Mouse (Mus musculus) stomach, embryonic 16.5 days (tissue): ENCODE data around the gene Tfcp2. TPM values are rescaled to one million over a fixed set of nuclear protein-coding genes. Genes with fewer than 3 reads are reported as not detected.

Experiments used
- ATAC-seq: fragments of 200-750 bp; cut with Nextera tagmentation; 2 replicates; pipeline ENCODE4 v1.8.0; 2017; ENCODE audit warnings: moderate number of reproducible peaks, moderate TSS enrichment; ENCODE audit not compliant: insufficient read depth, low FRiP score
- H3K27ac ChIP-seq: fragments of 300-500 bp; sonication (generic); 2 replicates; pipeline ENCODE4 v1.5.1; 2014; ENCODE audit warnings: low read length
- H3K27me3 ChIP-seq: fragments of 300-500 bp; sonication (generic); 2 replicates; pipeline ENCODE4 v1.6.1; 2014; ENCODE audit warnings: low read length, control low read depth, mixed read lengths; ENCODE audit not compliant: control insufficient read depth, insufficient read depth
- H3K36me3 ChIP-seq: fragments of 300-500 bp; sonication (generic); 2 replicates; pipeline ENCODE4 v1.6.1; 2014; ENCODE audit warnings: low read length; ENCODE audit not compliant: control insufficient read depth, insufficient read depth
- H3K4me1 ChIP-seq: fragments of 300-500 bp; sonication (generic); 2 replicates; pipeline ENCODE4 v1.6.1; 2014; ENCODE audit warnings: low read length, control low read depth, mixed read lengths; ENCODE audit not compliant: control insufficient read depth, insufficient read depth
- H3K4me2 ChIP-seq: fragments of 300-500 bp; sonication (generic); 2 replicates; pipeline ENCODE4 v1.6.1; 2014; ENCODE audit warnings: low read depth, low read length, mixed read lengths
- H3K4me3 ChIP-seq: fragments of 300-500 bp; sonication (generic); replicated peaks from 2 replicates; pipeline ENCODE4 v1.5.1; 2014; ENCODE audit warnings: mild to moderate bottlenecking, low read length
- H3K9ac ChIP-seq: fragments of 300-500 bp; sonication (generic); 2 replicates; pipeline ENCODE4 v1.6.1; 2014; ENCODE audit warnings: low read length
- H3K9me3 ChIP-seq: fragments of 300-500 bp; sonication (generic); replicated peaks from 2 replicates; pipeline ENCODE4 v1.6.1; 2016; ENCODE audit warnings: low read length, control low read depth; ENCODE audit not compliant: control insufficient read depth
- WGBS: fragments of 180-500 bp; shearing (Covaris S2); extraction: QIAGEN DNeasy Blood & Tissue Kit; methylation state at CpG from one replicate; pipeline ENCODE4 v1.1.7; 2014; 5-methylcytosine and 5-hydroxymethylcytosine counted together
- polyA plus RNA-seq: library from polyadenylated mRNA; unstranded; fragments of >200 nt; fragmentation: Nextera tagmentation; extraction: Ambion mirVana; gene quantifications from 2 replicates; pipeline ENCODE4 v1.2.1, GENCODE M21; 2015

The Tfcp2 gene
- polyA plus RNA-seq, 1 experiment from 2014 or later = 20.0 TPM

DNA sequence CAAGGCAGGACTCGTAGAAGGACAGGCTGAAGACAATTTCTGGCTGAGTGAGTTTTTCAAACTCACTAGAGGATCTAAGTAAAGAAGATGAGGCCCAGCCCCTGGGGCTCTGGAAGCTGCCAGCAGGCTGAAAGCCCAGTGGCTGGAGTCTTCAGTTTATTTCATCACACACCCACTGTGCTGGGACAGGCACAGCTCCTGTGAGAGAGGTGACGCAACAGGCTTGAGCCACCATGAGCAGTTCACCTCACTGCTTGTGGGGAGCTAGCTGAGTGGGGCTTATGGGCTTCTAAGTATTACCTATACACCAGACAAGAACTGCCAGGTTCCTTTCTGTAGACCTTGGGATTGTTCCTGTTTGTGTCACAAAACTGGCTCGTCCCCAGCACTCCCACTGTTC lies 66.2 kb downstream of the Tfcp2 start:
- Histone ChIP-seq H3K27ac (no peak overlapping the region), H3K4me2 (no peak overlapping the region), H3K27me3 (no peaks in the 10 kb centered on the region), H3K9me3 (no peaks in the 10 kb centered on the region), H3K4me1 (peaks cover 16% of the 10 kb centered on the region), H3K4me3 (no peak overlapping the region), H3K36me3 (0 out of 2 replicates have a peak, but pooled peaks cover 3% of the 10 kb centered on the region), H3K9ac (no peak overlapping the region)
- 72% methylated on average over 3 of the region's 3 CpGs for WGBS
- ATAC-seq = no peak

DNA sequence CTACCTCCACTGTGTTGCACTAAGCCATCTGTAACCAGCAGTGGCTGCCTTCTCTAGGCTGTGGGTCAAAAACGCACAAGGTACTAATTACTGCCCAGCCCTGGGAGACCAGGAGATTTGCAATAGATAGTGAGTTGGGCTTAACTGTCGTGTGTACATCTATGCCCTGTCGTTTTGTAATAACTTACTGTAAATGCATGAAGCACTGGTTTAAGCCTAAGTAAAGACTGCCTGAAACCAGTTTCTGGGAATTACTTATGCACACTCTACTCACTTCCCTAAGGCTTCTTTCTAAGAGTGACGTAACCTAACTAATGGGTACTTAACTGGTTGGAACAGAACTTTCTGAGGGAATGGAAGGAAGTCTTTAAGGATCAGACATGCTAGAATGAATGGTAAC lies 72.9 kb downstream of the Tfcp2 start:
- Histone ChIP-seq H3K4me1 (no peaks in the 10 kb centered on the region), H3K4me2 (no peak overlapping the region), H3K27ac (no peak overlapping the region), H3K27me3 (no peaks in the 10 kb centered on the region), H3K9me3 (no peaks in the 10 kb centered on the region), H3K9ac (no peak overlapping the region), H3K36me3 (peaks cover 5% of the 10 kb centered on the region; the same call in 1 of the 2 replicates), H3K4me3 (no peak overlapping the region)
- 79% methylated on average over 4 of the region's 4 CpGs for WGBS
- no peak for ATAC-seq

DNA sequence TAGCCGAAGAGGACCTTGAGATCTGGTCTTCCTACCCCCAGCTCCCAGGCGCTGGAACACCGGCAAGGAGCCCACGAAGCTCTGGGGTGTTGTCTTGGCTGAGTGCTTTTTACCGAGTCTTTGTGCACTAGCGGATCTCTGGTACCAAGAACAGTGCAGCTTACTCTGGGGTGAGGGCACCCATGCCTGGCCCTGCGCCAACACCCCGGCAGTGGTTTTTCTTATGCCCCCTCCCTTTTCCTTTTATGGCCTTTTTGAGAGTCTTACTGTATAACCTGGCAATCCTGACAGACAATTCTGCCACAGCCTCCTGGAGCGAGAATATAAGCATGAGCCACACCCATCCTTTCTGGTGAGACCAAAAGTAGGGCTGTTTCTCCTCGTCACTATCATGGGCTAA lies 73.5 kb downstream of the Tfcp2 start:
- no peaks in the 10 kb centered on the region for H3K4me1 ChIP-seq
- H3K4me3 ChIP-seq = no peak overlapping the region
- WGBS = 78% methylated on average over 10 of the region's 10 CpGs
- H3K4me2 ChIP-seq = no peak overlapping the region
- H3K36me3 ChIP-seq = peaks cover 5% of the 10 kb centered on the region; the same call in 1 of the 2 replicates
- no peak overlapping the region for H3K9ac ChIP-seq
- no peak for ATAC-seq
- H3K27ac ChIP-seq = no peak overlapping the region
- no peaks in the 10 kb centered on the region for H3K27me3 ChIP-seq
- H3K9me3 ChIP-seq = no peaks in the 10 kb centered on the region

DNA sequence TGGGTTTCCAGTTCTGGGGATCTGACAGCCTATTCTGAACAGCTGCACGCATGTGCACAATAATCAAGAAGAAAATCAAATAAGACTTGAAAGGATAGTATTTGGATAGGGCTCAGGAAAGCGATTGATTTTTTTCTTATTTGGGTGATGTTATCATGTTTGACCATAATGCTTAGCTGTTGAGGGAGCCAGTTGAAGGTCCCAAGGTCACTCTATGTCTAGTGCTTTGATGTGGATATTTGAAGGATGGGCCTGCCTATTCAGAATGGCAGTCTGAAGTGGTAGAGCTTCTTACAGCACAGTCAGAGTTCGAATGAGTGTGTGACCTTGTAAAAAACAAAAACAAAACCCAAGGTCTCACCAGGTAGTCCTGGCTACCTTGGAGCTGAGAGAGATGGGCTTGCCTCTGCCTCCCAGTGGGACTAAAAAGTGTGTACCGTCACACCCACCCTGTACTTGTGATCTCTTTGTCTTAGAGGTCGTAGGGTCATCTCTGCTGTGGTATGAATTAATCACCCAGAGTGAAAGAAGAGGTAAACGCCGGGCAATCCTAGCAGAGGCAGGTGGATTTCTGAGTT lies 77.8 kb downstream of the Tfcp2 start:
- Histone ChIP-seq H3K4me2 (no peak overlapping the region), H3K4me3 (no peak overlapping the region), H3K4me1 (peaks cover 9% of the 10 kb centered on the region), H3K36me3 (peaks cover 8% of the 10 kb centered on the region; the same call in 1 of the 2 replicates), H3K27ac (no peak overlapping the region), H3K27me3 (no peaks in the 10 kb centered on the region), H3K9me3 (no peaks in the 10 kb centered on the region), H3K9ac (no peak overlapping the region)
- 54% methylated on average over 7 of the region's 7 CpGs for WGBS
- no peak for ATAC-seq

DNA sequence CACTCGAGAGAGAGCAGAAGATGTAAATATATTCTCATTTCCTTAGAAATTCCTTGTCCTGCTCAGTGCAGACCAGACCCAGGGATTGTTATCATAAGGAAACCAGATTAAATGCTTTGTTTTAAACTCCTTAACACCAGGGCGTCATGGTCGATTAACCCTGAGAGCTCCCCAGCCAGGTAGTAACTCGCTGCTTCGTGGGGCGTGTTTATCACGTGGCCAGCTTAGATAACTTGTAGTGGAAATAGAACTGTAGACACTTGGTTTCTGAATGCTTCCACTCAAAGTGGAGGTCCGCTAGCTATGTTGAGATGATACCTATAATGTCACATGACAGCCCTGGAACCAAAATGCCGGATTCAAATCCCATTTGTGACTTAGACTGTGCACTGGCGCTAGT lies 81.8 kb downstream of the Tfcp2 start:
- no peak for ATAC-seq
- peak overlapping the region; percentile 67 for H3K4me3 ChIP-seq
- no peaks in the 10 kb centered on the region for H3K27me3 ChIP-seq
- H3K27ac ChIP-seq = no peak overlapping the region
- peak overlapping the region; percentile 97 for H3K4me2 ChIP-seq
- WGBS = 51% methylated on average over 10 of the region's 10 CpGs
- H3K4me1 ChIP-seq = peaks cover 19% of the 10 kb centered on the region
- H3K9ac ChIP-seq = peak overlapping the region; percentile 90; the same call in 1 of the 2 replicates
- H3K9me3 ChIP-seq = no peaks in the 10 kb centered on the region
- H3K36me3 ChIP-seq = peaks cover 3% of the 10 kb centered on the region; the same call in 1 of the 2 replicates

DNA sequence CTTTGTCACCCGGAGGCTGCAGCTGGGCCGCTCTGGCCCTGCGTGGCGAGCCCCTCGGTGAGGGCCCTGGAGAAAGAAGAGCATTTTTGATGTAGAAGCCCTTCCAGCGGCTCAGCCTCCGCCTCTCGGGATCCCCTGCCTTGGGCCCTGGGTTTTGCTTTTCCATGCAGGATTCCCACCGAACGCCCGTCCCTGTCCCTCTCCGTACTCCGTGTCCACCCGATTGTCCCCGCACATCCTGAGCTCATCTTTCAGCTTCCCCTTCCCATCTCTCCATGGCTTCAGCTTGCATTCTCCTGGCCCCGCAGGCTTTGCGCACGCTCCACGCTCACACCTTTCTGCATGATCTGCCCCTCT lies 82.6 kb downstream of the Tfcp2 start:
- H3K4me3 ChIP-seq = peak overlapping the region; percentile 67
- ATAC-seq = no peak
- H3K4me2 ChIP-seq = peak overlapping the region; percentile 97
- H3K36me3 ChIP-seq = 0 out of 2 replicates have a peak, but pooled peaks cover 3% of the 10 kb centered on the region
- peak overlapping the region; percentile 90 for H3K9ac ChIP-seq
- H3K4me1 ChIP-seq = peaks cover 19% of the 10 kb centered on the region
- no peaks in the 10 kb centered on the region for H3K9me3 ChIP-seq
- H3K27ac ChIP-seq = peak overlapping the region; percentile 73
- no peaks in the 10 kb centered on the region for H3K27me3 ChIP-seq
- WGBS = under 1% methylated on average over 19 of the region's 19 CpGs

DNA sequence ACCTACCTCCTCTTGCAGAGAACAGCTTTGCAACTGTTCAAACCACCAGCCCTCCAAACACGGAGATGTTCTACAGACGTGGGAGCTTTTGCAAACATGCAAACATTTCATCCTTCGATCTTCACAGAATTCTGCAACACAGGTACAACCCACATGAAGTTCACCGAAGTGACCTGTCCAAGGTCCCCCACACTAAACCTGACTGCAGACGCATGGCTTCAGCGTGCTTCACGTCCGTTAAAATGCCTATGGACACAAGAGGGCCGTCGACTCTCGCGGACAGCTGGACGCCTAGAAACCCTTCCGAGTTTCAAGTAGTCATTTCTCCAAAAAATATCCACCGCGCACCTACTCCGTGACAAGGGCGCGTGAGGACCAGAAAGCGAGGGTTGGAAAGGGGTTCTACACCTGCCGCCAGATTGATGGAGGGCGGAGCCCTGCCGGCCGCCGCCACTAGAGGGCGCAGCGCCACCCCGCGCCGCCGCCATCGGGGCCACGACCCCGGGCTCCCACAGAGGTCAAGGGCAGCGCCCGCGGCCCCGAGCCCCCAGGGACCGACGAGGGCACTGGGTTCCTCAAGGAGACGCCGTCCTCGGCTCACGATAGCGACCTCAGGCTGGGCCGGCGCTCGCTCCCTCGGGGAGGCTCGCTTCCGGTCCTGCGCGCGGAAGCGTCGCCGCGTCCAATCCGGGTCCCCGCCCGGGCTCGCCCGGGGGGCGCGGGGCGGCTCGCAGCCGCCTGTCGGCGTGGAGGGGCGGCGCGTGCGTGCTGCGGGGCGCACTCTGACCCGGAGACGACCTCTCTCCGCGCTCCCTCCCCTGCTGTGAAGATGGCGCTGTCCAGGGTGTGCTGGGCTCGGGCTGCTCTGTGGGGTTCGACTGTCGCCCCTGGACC lies 83.3 kb downstream of the Tfcp2 start, which contains the start of gene Letmd1:
Gene Letmd1 (plus strand): TSS at position 729 of the 894 bp plus-strand sequence.
- peak; percentile 95 for ATAC-seq
- H3K9me3 ChIP-seq = no peaks in the 10 kb centered on the region
- H3K27ac ChIP-seq = peak within 1 kb of the TSS; percentile 73
- no peaks in the 10 kb centered on the region for H3K27me3 ChIP-seq
- H3K36me3 ChIP-seq = 0 out of 2 replicates have a peak, but pooled peaks cover 3% of the 10 kb centered on the region
- H3K4me3 ChIP-seq = peak within 1 kb of the TSS; percentile 67
- 2% methylated on average over 78 of the region's 84 CpGs for WGBS
- peaks cover 19% of the 10 kb centered on the region for H3K4me1 ChIP-seq
- H3K9ac ChIP-seq = peak within 1 kb of the TSS; percentile 90
- H3K4me2 ChIP-seq = peak within 1 kb of the TSS; percentile 97

DNA sequence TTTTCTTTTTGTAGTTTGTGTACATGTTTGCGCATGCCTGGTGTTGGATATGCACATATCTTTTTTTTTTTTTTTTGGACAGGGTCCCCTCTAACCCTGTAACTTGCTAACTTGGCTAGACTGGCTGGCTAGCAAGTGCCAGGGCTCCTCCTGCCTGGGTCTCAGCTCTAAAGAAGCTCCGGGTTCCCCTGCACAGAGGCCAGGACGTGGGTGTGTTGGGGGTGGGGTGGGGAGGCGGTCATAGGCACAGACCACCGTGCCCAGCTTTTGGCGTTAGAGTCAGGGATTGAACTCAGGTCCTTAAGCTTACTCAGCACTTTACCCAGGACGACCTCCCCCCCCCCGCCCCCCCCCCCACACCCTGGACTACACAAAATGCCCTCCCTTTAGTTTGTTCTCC lies 84.1 kb downstream of the Tfcp2 start:
- H3K27me3 ChIP-seq = no peaks in the 10 kb centered on the region
- peak overlapping the region; percentile 97 for H3K4me2 ChIP-seq
- peak overlapping the region; percentile 67 for H3K4me3 ChIP-seq
- WGBS = 42% methylated on average over 8 of the region's 8 CpGs
- no peaks in the 10 kb centered on the region for H3K9me3 ChIP-seq
- H3K27ac ChIP-seq = no peak overlapping the region
- ATAC-seq = no peak
- peak overlapping the region; percentile 90; the same call in 1 of the 2 replicates for H3K9ac ChIP-seq
- peaks cover 19% of the 10 kb centered on the region for H3K4me1 ChIP-seq
- 0 out of 2 replicates have a peak, but pooled peaks cover 3% of the 10 kb centered on the region for H3K36me3 ChIP-seq

DNA sequence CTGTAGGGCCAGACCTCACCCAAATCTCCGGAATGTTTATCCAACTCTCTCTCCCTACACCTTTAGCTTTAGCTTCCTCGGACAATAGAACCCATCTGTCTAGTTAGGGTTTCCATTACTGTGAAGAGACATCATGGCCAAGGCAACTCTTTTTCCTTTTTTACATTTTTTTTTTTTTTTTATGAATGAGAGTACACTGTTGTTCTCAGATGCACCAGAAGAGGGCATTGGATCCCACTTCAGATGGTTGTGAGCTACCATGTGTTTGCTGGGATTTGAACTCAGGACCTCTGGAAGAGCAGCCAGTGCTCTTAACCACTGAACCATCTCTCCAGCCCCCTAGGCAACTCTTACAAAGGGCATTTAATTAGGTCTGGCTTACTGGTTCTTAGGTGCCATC lies 86.4 kb downstream of the Tfcp2 start:
- Histone ChIP-seq H3K4me1 (peaks cover 19% of the 10 kb centered on the region), H3K9me3 (no peaks in the 10 kb centered on the region), H3K4me3 (no peak overlapping the region), H3K27me3 (no peaks in the 10 kb centered on the region), H3K9ac (no peak overlapping the region), H3K27ac (no peak overlapping the region), H3K4me2 (no peak overlapping the region), H3K36me3 (no peaks in the 10 kb centered on the region)
- 55% methylated on average over 2 of the region's 2 CpGs for WGBS
- no peak for ATAC-seq
